Mouse (Mus musculus) C2C12 (cell line): Measurements from ENCODE around the gene Galntl6. TPM values are rescaled to one million over a fixed set of nuclear protein-coding genes. Genes with fewer than 3 reads are reported as not detected.

Experiments
- H3K27me3 ChIP-seq: one replicate; pipeline ENCODE4 v1.6.1; 2011; ENCODE audit not compliant: control insufficient read depth, insufficient read depth, insufficient read length
- H3K36me3 ChIP-seq: one replicate; pipeline ENCODE4 v1.6.1; 2011; ENCODE audit not compliant: control insufficient read depth, insufficient read depth
- H3K4me3 ChIP-seq: one replicate; pipeline ENCODE4 v1.5.1; 2011; ENCODE audit warnings: mild to moderate bottlenecking, control low read depth; ENCODE audit not compliant: poor library complexity, insufficient read depth, severe bottlenecking
- H3K79me2 ChIP-seq: one replicate; pipeline ENCODE4 v1.6.1; 2011; ENCODE audit not compliant: control insufficient read depth, insufficient read depth
- H3K79me3 ChIP-seq: one replicate; pipeline ENCODE4 v1.6.1; 2011; ENCODE audit warnings: low read depth, control low read depth
- H3ac ChIP-seq: one replicate; pipeline ENCODE3; 2011; ENCODE audit warnings: low read depth; ENCODE audit not compliant: control insufficient read depth, insufficient read length
- CEBPB ChIP-seq: IDR thresholded peaks from one replicate; pipeline ENCODE4 v1.6.1; 2011; ENCODE audit warnings: low read depth, mild to moderate bottlenecking, control low read depth, moderate library complexity
- CTCF ChIP-seq: IDR thresholded peaks from one replicate; pipeline ENCODE4 v1.5.1; 2011; ENCODE audit not compliant: control insufficient read depth, insufficient read depth, insufficient read length
- FOSL1 ChIP-seq: IDR thresholded peaks from one replicate; pipeline ENCODE4 v1.8.0; 2011; ENCODE audit warnings: mild to moderate bottlenecking, low read length; ENCODE audit not compliant: poor library complexity, insufficient read depth, severe bottlenecking
- MAX ChIP-seq: IDR thresholded peaks from one replicate; pipeline ENCODE4 v1.6.1; 2011; ENCODE audit warnings: mild to moderate bottlenecking, control low read depth
- MYOD1 ChIP-seq: IDR thresholded peaks from one replicate; pipeline ENCODE4 v1.6.1; 2011; ENCODE audit warnings: low read depth; ENCODE audit not compliant: control insufficient read depth, insufficient read length
- MYOG ChIP-seq: IDR thresholded peaks from one replicate; pipeline ENCODE4 v1.6.1; 2011; ENCODE audit not compliant: control insufficient read depth, insufficient read length; ENCODE audit errors: extremely low read depth
- USF1 ChIP-seq: IDR thresholded peaks from one replicate; pipeline ENCODE4 v1.6.1; 2011; ENCODE audit warnings: low read depth, mild to moderate bottlenecking, control low read depth, moderate library complexity
- polyA plus RNA-seq: library from polyadenylated mRNA; unstranded; fragments of >200 nt; fragmentation: generic; extraction: Trizol; gene quantifications from one replicate; pipeline ENCODE4 v1.2.1, GENCODE M21; 2012; ENCODE audit warnings: missing spikeins

Gene Galntl6
- polyA plus RNA-seq, 1 experiment, result not detected

GRCm38 (mm10) chr8:58669075-58669474 is 243.4 kb downstream of the Galntl6 start:
- H3K79me2 ChIP-seq, result no peaks in the 10 kb centered on the region
- no peak overlapping the region for H3ac ChIP-seq
- no peaks in the 10 kb centered on the region for H3K27me3 ChIP-seq
- no peak overlapping the region for H3K4me3 ChIP-seq
- no peaks in the 10 kb centered on the region for H3K79me3 ChIP-seq
- H3K36me3 ChIP-seq, result no peaks in the 10 kb centered on the region
- TF ChIP-seq MYOD1 (no peak), CTCF (no peak), MYOG (no peak), CEBPB (no peak), USF1 (no peak), FOSL1 (no peak), MAX (no peak)

GRCm38 (mm10) chr8:58660019-58660418 is 252.4 kb downstream of the Galntl6 start:
- Histone ChIP-seq H3K79me2 (no peaks in the 10 kb centered on the region), H3K27me3 (no peaks in the 10 kb centered on the region), H3K4me3 (no peak overlapping the region), H3K79me3 (no peaks in the 10 kb centered on the region), H3ac (no peak overlapping the region), H3K36me3 (no peaks in the 10 kb centered on the region)
- TF ChIP-seq CTCF (no peak), FOSL1 (no peak), MAX (no peak), CEBPB (no peak), MYOG (no peak), USF1 (no peak), MYOD1 (no peak)

- H3ac ChIP-seq, result no peak overlapping the region
- H3K79me2 ChIP-seq, result no peaks in the 10 kb centered on the region
- no peak for TF ChIP-seq FOSL1
- no peak for TF ChIP-seq CEBPB
- TF ChIP-seq MYOG, result no peak
- no peak for TF ChIP-seq MAX
- TF ChIP-seq USF1, result no peak
- no peak for TF ChIP-seq MYOD1
- no peak for TF ChIP-seq CTCF
- no peaks in the 10 kb centered on the region for H3K79me3 ChIP-seq
- no peaks in the 10 kb centered on the region for H3K27me3 ChIP-seq
- no peaks in the 10 kb centered on the region for H3K36me3 ChIP-seq
- H3K4me3 ChIP-seq, result no peak overlapping the region
Observed at GRCm38 (mm10) chr8:58655631-58656030, 256.8 kb downstream of the Galntl6 start.

GRCm38 (mm10) chr8:58606451-58606850 is 306.0 kb downstream of the Galntl6 start:
- H3K79me3 ChIP-seq, result no peaks in the 10 kb centered on the region
- no peak overlapping the region for H3ac ChIP-seq
- no peaks in the 10 kb centered on the region for H3K36me3 ChIP-seq
- H3K79me2 ChIP-seq, result no peaks in the 10 kb centered on the region
- no peaks in the 10 kb centered on the region for H3K27me3 ChIP-seq
- no peak overlapping the region for H3K4me3 ChIP-seq
- TF ChIP-seq MYOD1 (no peak), MYOG (no peak), CEBPB (no peak), USF1 (no peak), MAX (no peak), CTCF (no peak), FOSL1 (no peak)

- Histone ChIP-seq H3K36me3 (no peaks in the 10 kb centered on the region), H3ac (no peak overlapping the region), H3K27me3 (no peaks in the 10 kb centered on the region), H3K79me3 (no peaks in the 10 kb centered on the region), H3K4me3 (no peak overlapping the region), H3K79me2 (no peaks in the 10 kb centered on the region)
- no peak for TF ChIP-seq MAX
- TF ChIP-seq FOSL1, result no peak
- no peak for TF ChIP-seq CTCF
- no peak for TF ChIP-seq CEBPB
- no peak for TF ChIP-seq MYOD1
- no peak for TF ChIP-seq USF1
- TF ChIP-seq MYOG, result no peak
Observed at GRCm38 (mm10) chr8:58604751-58605150, 307.7 kb downstream of the Galntl6 start.

GRCm38 (mm10) chr8:58597834-58598233 is 314.6 kb downstream of the Galntl6 start:
- Histone ChIP-seq H3K27me3 (no peaks in the 10 kb centered on the region), H3K79me2 (no peaks in the 10 kb centered on the region), H3K4me3 (no peak overlapping the region), H3K36me3 (no peaks in the 10 kb centered on the region), H3K79me3 (no peaks in the 10 kb centered on the region), H3ac (no peak overlapping the region)
- TF ChIP-seq MYOD1 (no peak), FOSL1 (no peak), USF1 (no peak), CTCF (no peak), MAX (no peak), MYOG (no peak), CEBPB (no peak)
